Mouse (Mus musculus): ENCODE measurements around the gene Icam1. TPM values are rescaled to one million over a fixed set of nuclear protein-coding genes. Genes with fewer than 3 reads are reported as not detected.
"Not testable (repeated sequence)": the region's sequence is repeated elsewhere in the genome, so short reads cannot be mapped to it uniquely, and the experiment has no call there.

The Icam1 gene
- polyA plus RNA-seq, 1 experiment: 18.9 TPM

GRCm38 (mm10) chr9:20990861-20991260 is 24.9 kb upstream of the Icam1 start:
- TF ChIP-seq POLR2A (IDR thresholded peaks at IDR 0.05; ENCODE audit: low read depth, low read length): no peak
- TF ChIP-seq CTCF (IDR thresholded peaks at IDR 0.05; ENCODE audit: borderline replicate concordance, insufficient read depth, low read length): no peak
- no peak overlapping the region for H3K4me3 ChIP-seq (ENCODE audit: insufficient read depth, low read length)
- H3K27ac ChIP-seq (ENCODE audit: insufficient read depth, low read length): no peak overlapping the region
- no peaks in the 10 kb centered on the region for H3K4me1 ChIP-seq (ENCODE audit: control insufficient read depth, insufficient read depth, low read length)

- no peak for TF ChIP-seq CTCF (IDR thresholded peaks at IDR 0.05; ENCODE audit: borderline replicate concordance, insufficient read depth, low read length)
- TF ChIP-seq POLR2A (IDR thresholded peaks at IDR 0.05; ENCODE audit: low read depth, low read length): no peak
- Histone ChIP-seq H3K4me3 (ENCODE audit: insufficient read depth, low read length) (no peak overlapping the region), H3K4me1 (ENCODE audit: control insufficient read depth, insufficient read depth, low read length) (no peaks in the 10 kb centered on the region), H3K27ac (ENCODE audit: insufficient read depth, low read length) (no peak overlapping the region)
These were observed 24.2 kb upstream of the Icam1 start for GRCm38 (mm10) chr9:20991587-20991986.

- Histone ChIP-seq H3K27ac (ENCODE audit: insufficient read depth, low read length) (no peak overlapping the region), H3K4me3 (ENCODE audit: insufficient read depth, low read length) (no peak overlapping the region)
- TF ChIP-seq POLR2A (IDR thresholded peaks at IDR 0.05; ENCODE audit: low read depth, low read length) (no peak), CTCF (IDR thresholded peaks at IDR 0.05; ENCODE audit: borderline replicate concordance, insufficient read depth, low read length) (no peak)
These were observed 22.5 kb upstream of the Icam1 start for GRCm38 (mm10) chr9:20993165-20993898.

GRCm38 (mm10) chr9:20995069-20995468 is 20.7 kb upstream of the Icam1 start:
- H3K4me3 ChIP-seq (ENCODE audit: insufficient read depth, low read length): no peak overlapping the region
- no peaks in the 10 kb centered on the region for H3K4me1 ChIP-seq (ENCODE audit: control insufficient read depth, insufficient read depth, low read length)
- H3K27ac ChIP-seq (ENCODE audit: insufficient read depth, low read length): no peak overlapping the region
- TF ChIP-seq POLR2A (IDR thresholded peaks at IDR 0.05; ENCODE audit: low read depth, low read length): no peak
- TF ChIP-seq CTCF (IDR thresholded peaks at IDR 0.05; ENCODE audit: borderline replicate concordance, insufficient read depth, low read length): no peak

More at GRCm38 (mm10) chr9:20993165-20993898, 22.5 kb upstream of the Icam1 start:
- H3K4me1 ChIP-seq (ENCODE audit: control insufficient read depth, insufficient read depth, low read length): no peaks in the 10 kb centered on the region

- Histone ChIP-seq H3K27ac (ENCODE audit: insufficient read depth, low read length) (no peak overlapping the region), H3K4me3 (ENCODE audit: insufficient read depth, low read length) (no peak overlapping the region), H3K4me1 (ENCODE audit: control insufficient read depth, insufficient read depth, low read length) (no peaks in the 10 kb centered on the region)
- TF ChIP-seq CTCF (IDR thresholded peaks at IDR 0.05; ENCODE audit: borderline replicate concordance, insufficient read depth, low read length) (no peak), POLR2A (IDR thresholded peaks at IDR 0.05; ENCODE audit: low read depth, low read length) (no peak)
These were observed 18.7 kb upstream of the Icam1 start for GRCm38 (mm10) chr9:20997065-20997464.

GRCm38 (mm10) chr9:20998337-20998736 is 17.4 kb upstream of the Icam1 start:
- H3K27ac ChIP-seq (ENCODE audit: insufficient read depth, low read length); H3K4me3 ChIP-seq (ENCODE audit: insufficient read depth, low read length); H3K4me1 ChIP-seq (ENCODE audit: control insufficient read depth, insufficient read depth, low read length): not testable (repeated sequence)

- H3K4me3 ChIP-seq (ENCODE audit: insufficient read depth, low read length): no peak overlapping the region
- no peaks in the 10 kb centered on the region for H3K4me1 ChIP-seq (ENCODE audit: control insufficient read depth, insufficient read depth, low read length)
- H3K27ac ChIP-seq (ENCODE audit: insufficient read depth, low read length): no peak overlapping the region
- TF ChIP-seq CTCF (IDR thresholded peaks at IDR 0.05; ENCODE audit: borderline replicate concordance, insufficient read depth, low read length) (peak; percentile 22; the same call in 1 of the 2 replicates), POLR2A (IDR thresholded peaks at IDR 0.05; ENCODE audit: low read depth, low read length) (no peak)
These were observed 15.0 kb upstream of the Icam1 start for GRCm38 (mm10) chr9:21000811-21001210.

GRCm38 (mm10) chr9:21001651-21002200 is 14.1 kb upstream of the Icam1 start:
- Histone ChIP-seq H3K27ac (ENCODE audit: insufficient read depth, low read length) (no peak overlapping the region), H3K4me1 (ENCODE audit: control insufficient read depth, insufficient read depth, low read length) (no peaks in the 10 kb centered on the region), H3K4me3 (ENCODE audit: insufficient read depth, low read length) (no peak overlapping the region)
- no peak for TF ChIP-seq CTCF (IDR thresholded peaks at IDR 0.05; ENCODE audit: borderline replicate concordance, insufficient read depth, low read length)
- no peak for TF ChIP-seq POLR2A (IDR thresholded peaks at IDR 0.05; ENCODE audit: low read depth, low read length)

GRCm38 (mm10) chr9:21002270-21002626 is 13.5 kb upstream of the Icam1 start:
- peak overlapping the region; percentile 90 for H3K4me3 ChIP-seq (ENCODE audit: insufficient read depth, low read length)
- H3K27ac ChIP-seq (ENCODE audit: insufficient read depth, low read length): no peak overlapping the region
- no peaks in the 10 kb centered on the region for H3K4me1 ChIP-seq (ENCODE audit: control insufficient read depth, insufficient read depth, low read length)
- TF ChIP-seq POLR2A (IDR thresholded peaks at IDR 0.05; ENCODE audit: low read depth, low read length) (no peak), CTCF (IDR thresholded peaks at IDR 0.05; ENCODE audit: borderline replicate concordance, insufficient read depth, low read length) (no peak)

GRCm38 (mm10) chr9:21002627-21003551 is 12.9 kb upstream of the Icam1 start, which contains the start of gene Mrpl4:
Gene Mrpl4 (plus strand): TSS chr9:21002738.
- Histone ChIP-seq H3K4me3 (ENCODE audit: insufficient read depth, low read length) (peak within 1 kb of the TSS; percentile 90), H3K27ac (ENCODE audit: insufficient read depth, low read length) (no peak within 1 kb of the TSS), H3K4me1 (ENCODE audit: control insufficient read depth, insufficient read depth, low read length) (no peaks in the 10 kb centered on the region)
- TF ChIP-seq CTCF (IDR thresholded peaks at IDR 0.05; ENCODE audit: borderline replicate concordance, insufficient read depth, low read length): no peak
- peak; percentile 81 for TF ChIP-seq POLR2A (IDR thresholded peaks at IDR 0.05; ENCODE audit: low read depth, low read length)
